10 mouse cellular contexts compared by ENCODE assay signal in genomic region chr13:5826170-5826827, GRCm38 (mm10). TPM values are rescaled to one million over a fixed set of nuclear protein-coding genes. Genes with fewer than 3 reads are reported as not detected.
DNase-seq lines count a peak whose midpoint lies in the region; ATAC-seq and TF ChIP-seq lines count a peak whose summit lies in the region.
"Had no signal": no experiment of that assay in that cellular context is flagged by ENCODE, and none has a peak within 500 bp of the region (broad histone marks: within the 10 kb centered on the region; RNA-seq: fewer than 3 reads in every experiment).

No protein-coding gene starts in this region.

- peak overlapping the region; percentile 22 for H3K4me3 ChIP-seq in heart, embryonic 15.5 days
- H3K4me3 ChIP-seq in left cerebral cortex, adult 2 months: no peak overlapping the region
- no peak overlapping the region for H3K4me3 ChIP-seq in hindbrain, embryonic 13.5 days

- ATAC-seq in heart, embryonic 15.5 days (replicated peaks; ENCODE audit: insufficient number of reproducible peaks, insufficient read depth, low FRiP score, low read depth): peak; percentile 55
- no peak for ATAC-seq in cerebellum, adult (ENCODE audit: insufficient number of reproducible peaks, low FRiP score, low TSS enrichment)
- ATAC-seq in hindbrain, embryonic 13.5 days (ENCODE audit: low FRiP score): no peak

- peak overlapping the region; percentile 8; the same call in 1 of the 2 replicates for H3K27ac ChIP-seq in heart, embryonic 15.5 days
- no peak overlapping the region for H3K27ac ChIP-seq in left cerebral cortex, adult 2 months
- no peak overlapping the region for H3K27ac ChIP-seq in hindbrain, embryonic 13.5 days

- no peaks in the 10 kb centered on the region for H3K9me3 ChIP-seq in heart, embryonic 15.5 days (replicated peaks)
- no peaks in the 10 kb centered on the region for H3K9me3 ChIP-seq in hindbrain, embryonic 13.5 days

- peak overlapping the region; percentile 46 for H3K4me2 ChIP-seq in heart, embryonic 15.5 days
- H3K4me2 ChIP-seq in hindbrain, embryonic 13.5 days: no peak overlapping the region

- H3K4me1 ChIP-seq in heart, embryonic 15.5 days (replicated peaks): peaks cover 21% of the 10 kb centered on the region
- no peaks in the 10 kb centered on the region for H3K4me1 ChIP-seq in hindbrain, embryonic 13.5 days (replicated peaks)

- no peak for TF ChIP-seq CTCF in left cerebral cortex, adult 2 months (IDR thresholded peaks at IDR 0.05)

- intact Hi-C loops in left cerebral cortex, adult 2 months (cut with DNase I): no loop called here

- no peaks in the 10 kb centered on the region for H3K36me3 ChIP-seq in heart, embryonic 15.5 days
- H3K36me3 ChIP-seq in hindbrain, embryonic 13.5 days: no peaks in the 10 kb centered on the region

- no peak overlapping the region for H3K9ac ChIP-seq in heart, embryonic 15.5 days
- H3K9ac ChIP-seq in hindbrain, embryonic 13.5 days: no peak overlapping the region

- WGBS in heart, embryonic 15.5 days: 17% methylated on average over 9 of the region's 9 CpGs
- 78% methylated on average over 9 of the region's 9 CpGs for WGBS in hindbrain, embryonic 13.5 days

- H3K27me3 ChIP-seq in heart, embryonic 15.5 days: no peaks in the 10 kb centered on the region
- H3K27me3 ChIP-seq in hindbrain, embryonic 13.5 days: no peaks in the 10 kb centered on the region

- peak; percentile 26 for DNase-seq in adrenal gland, postnatal 10 days
- no peak for DNase-seq in adrenal gland, adult 18-20 months (ENCODE audit: low spot score in 2 of 2)
- DNase-seq in adrenal gland, postnatal 36 days: peak; percentile 32 to 44
- DNase-seq in lung, postnatal 10 days: peak; percentile 41
- no peak for DNase-seq in left cerebral cortex, adult 2 months (ENCODE audit: extremely low spot score in 1 of 2, low spot score in 2 of 2)
- DNase-seq: gastrocnemius, postnatal 25 days; layer of hippocampus, adult 9-11 months had no signal

RNA-seq across cellular contexts. Expression of gene Klf6, which starts 35.0 kb away (rescaled TPM):
- 10 to 100 TPM; 37.9 to 59.0 TPM for total RNA-seq in adrenal gland, postnatal 10 days (2021)
- total RNA-seq in adrenal gland, adult 18-20 months (2021): 10 to 100 TPM; 42.6 to 57.3 TPM
- 10 to 100 TPM; 45.5 to 50.3 TPM for total RNA-seq in adrenal gland, postnatal 36 days (2021)
- polyA plus RNA-seq in heart, embryonic 15.5 days (2015; fragmentation: Nextera tagmentation; extraction: Ambion mirVana): 75.0 and 80.9 TPM in 2 replicates
- total RNA-seq in left cerebral cortex, adult 2 months (2021): 10 to 100 TPM; 49.0 to 55.1 TPM
- 70.1 and 78.1 TPM in 2 replicates for polyA plus RNA-seq in hindbrain, embryonic 13.5 days (2015; fragmentation: Nextera tagmentation; extraction: Ambion mirVana)

Comparison
In these comparisons a context has a peak if more than half of its experiments do, and no peak if none do; other contexts are left out.
1. DNase-seq: peak in adrenal gland, postnatal 10 days (single experiment), adrenal gland, postnatal 36 days (2 of 2) and lung, postnatal 10 days (single experiment); none in adrenal gland, adult 18-20 months (0 of 2) and left cerebral cortex, adult 2 months (0 of 2).